Comparison of ENCODE assay signal across 21 mouse cellular contexts in genomic region chr9:70807714-70808113, GRCm38 (mm10).
DNase-seq lines count a peak whose midpoint lies in the region; ATAC-seq lines count a peak whose summit lies in the region.
"Had no signal": no experiment of that assay in that cellular context is flagged by ENCODE, and none has a peak within 500 bp of the region (broad histone marks: within the 10 kb centered on the region; RNA-seq: fewer than 3 reads in every experiment).

No protein-coding gene starts in this region.

- H3K27ac ChIP-seq in embryonic facial prominence, embryonic 14.5 days (replicated peaks; ENCODE audit: low read depth, low read length): no peak overlapping the region
- no peak overlapping the region for H3K27ac ChIP-seq in embryonic facial prominence, embryonic 10.5 days (replicated peaks)
- 0 out of 2 replicates have a peak overlapping the region, but pooled peaks have one; percentile 9 for H3K27ac ChIP-seq in heart, embryonic 10.5 days
- no peak overlapping the region for H3K27ac ChIP-seq in heart, embryonic 12.5 days (ENCODE audit: poor library complexity, severe bottlenecking)
- H3K27ac ChIP-seq in liver, embryonic 12.5 days: no peak overlapping the region
- H3K27ac ChIP-seq: forebrain, embryonic 12.5 days; hindbrain, embryonic 12.5 days; liver, embryonic 13.5 days; midbrain, embryonic 13.5 days had no signal

- no peak overlapping the region for H3K9ac ChIP-seq in embryonic facial prominence, embryonic 14.5 days (ENCODE audit: low read depth, low read length)
- H3K9ac ChIP-seq in heart, embryonic 12.5 days: no peak overlapping the region
- no peak overlapping the region for H3K9ac ChIP-seq in liver, embryonic 12.5 days
- H3K9ac ChIP-seq: forebrain, embryonic 12.5 days; hindbrain, embryonic 12.5 days; liver, embryonic 13.5 days; midbrain, embryonic 13.5 days had no signal

- H3K4me3 ChIP-seq in embryonic facial prominence, embryonic 14.5 days (ENCODE audit: low read depth, low read length): no peak overlapping the region
- H3K4me3 ChIP-seq in embryonic facial prominence, embryonic 10.5 days: no peak overlapping the region
- no peak overlapping the region for H3K4me3 ChIP-seq in heart, embryonic 10.5 days
- H3K4me3 ChIP-seq in heart, embryonic 12.5 days: no peak overlapping the region
- no peak overlapping the region for H3K4me3 ChIP-seq in liver, embryonic 12.5 days
- H3K4me3 ChIP-seq: forebrain, embryonic 12.5 days; hindbrain, embryonic 12.5 days; liver, embryonic 13.5 days; midbrain, embryonic 13.5 days had no signal

- H3K36me3 ChIP-seq in embryonic facial prominence, embryonic 14.5 days (ENCODE audit: control insufficient read depth, insufficient read depth, low read length): no peaks in the 10 kb centered on the region
- H3K36me3 ChIP-seq in embryonic facial prominence, embryonic 10.5 days (replicated peaks): no peaks in the 10 kb centered on the region
- H3K36me3 ChIP-seq in heart, embryonic 10.5 days: no peaks in the 10 kb centered on the region
- no peaks in the 10 kb centered on the region for H3K36me3 ChIP-seq in heart, embryonic 12.5 days
- H3K36me3 ChIP-seq in liver, embryonic 12.5 days: no peaks in the 10 kb centered on the region
- H3K36me3 ChIP-seq: forebrain, embryonic 12.5 days; hindbrain, embryonic 12.5 days; midbrain, embryonic 13.5 days had no signal

- no peak overlapping the region for H3K4me2 ChIP-seq in embryonic facial prominence, embryonic 14.5 days (ENCODE audit: low read depth, low read length)
- H3K4me2 ChIP-seq in heart, embryonic 12.5 days: no peak overlapping the region
- no peak overlapping the region for H3K4me2 ChIP-seq in liver, embryonic 12.5 days
- H3K4me2 ChIP-seq: forebrain, embryonic 12.5 days; hindbrain, embryonic 12.5 days; liver, embryonic 13.5 days; midbrain, embryonic 13.5 days had no signal

- no peaks in the 10 kb centered on the region for H3K9me3 ChIP-seq in embryonic facial prominence, embryonic 14.5 days (ENCODE audit: control insufficient read depth, low read length)
- H3K9me3 ChIP-seq in embryonic facial prominence, embryonic 10.5 days: no peaks in the 10 kb centered on the region
- H3K9me3 ChIP-seq in heart, embryonic 10.5 days: no peaks in the 10 kb centered on the region
- H3K9me3 ChIP-seq in heart, embryonic 12.5 days (replicated peaks): no peaks in the 10 kb centered on the region
- H3K9me3 ChIP-seq in liver, embryonic 12.5 days (replicated peaks): no peaks in the 10 kb centered on the region
- H3K9me3 ChIP-seq: forebrain, embryonic 12.5 days; hindbrain, embryonic 12.5 days; liver, embryonic 13.5 days; midbrain, embryonic 13.5 days had no signal

- no peaks in the 10 kb centered on the region for H3K27me3 ChIP-seq in embryonic facial prominence, embryonic 14.5 days (replicated peaks; ENCODE audit: control insufficient read depth, insufficient read depth, low read length)
- no peaks in the 10 kb centered on the region for H3K27me3 ChIP-seq in embryonic facial prominence, embryonic 10.5 days (replicated peaks; ENCODE audit: low read depth, poor library complexity, severe bottlenecking)
- no peaks in the 10 kb centered on the region for H3K27me3 ChIP-seq in heart, embryonic 10.5 days (ENCODE audit: insufficient read depth, poor library complexity, severe bottlenecking)
- no peaks in the 10 kb centered on the region for H3K27me3 ChIP-seq in heart, embryonic 12.5 days (replicated peaks)
- no peaks in the 10 kb centered on the region for H3K27me3 ChIP-seq in liver, embryonic 12.5 days (replicated peaks)
- H3K27me3 ChIP-seq: CH12.LX; forebrain, embryonic 12.5 days; hindbrain, embryonic 12.5 days; liver, embryonic 13.5 days; midbrain, embryonic 13.5 days had no signal

- 60% methylated on average over 11 of the region's 11 CpGs for WGBS in embryonic facial prominence, embryonic 14.5 days
- 59% methylated on average over 11 of the region's 11 CpGs for WGBS in embryonic facial prominence, embryonic 10.5 days
- 74% methylated on average over 11 of the region's 11 CpGs for WGBS in heart, embryonic 10.5 days
- 67% methylated on average over 11 of the region's 11 CpGs for WGBS in heart, embryonic 12.5 days
- 73% methylated on average over 11 of the region's 11 CpGs for WGBS in liver, embryonic 12.5 days (ENCODE audit: insufficient replicate concordance)

- DNase-seq in embryonic facial prominence, embryonic 14.5 days (ENCODE audit: low spot score): peak; percentile 56
- DNase-seq in embryonic facial prominence, embryonic 10.5 days (ENCODE audit: low spot score): no peak
- DNase-seq in heart, embryonic 10.5 days (ENCODE audit: low spot score): no peak
- peak; percentile 9 for DNase-seq in lung, postnatal 10 days
- DNase-seq in lung, postnatal 25 days (ENCODE audit: low spot score): no peak
- no peak for DNase-seq in thymus, adult 18-20 months
- DNase-seq: adrenal gland, postnatal 14 days; cerebellum, postnatal 36 days; kidney, adult 2 months; kidney, postnatal 10 days; layer of hippocampus, postnatal 36 days; liver, embryonic 13.5 days; right cerebral cortex, postnatal 25 days; thymus, postnatal 4 days had no signal

- H3K4me1 ChIP-seq in embryonic facial prominence, embryonic 14.5 days (ENCODE audit: control insufficient read depth, insufficient read depth, low read length): no peaks in the 10 kb centered on the region
- H3K4me1 ChIP-seq in embryonic facial prominence, embryonic 10.5 days: peaks cover 19% of the 10 kb centered on the region
- peaks cover 35% of the 10 kb centered on the region for H3K4me1 ChIP-seq in heart, embryonic 10.5 days
- peaks cover 28% of the 10 kb centered on the region for H3K4me1 ChIP-seq in heart, embryonic 12.5 days (replicated peaks)
- H3K4me1 ChIP-seq in liver, embryonic 12.5 days: peaks cover 19% of the 10 kb centered on the region; the same call in 1 of the 2 replicates
- H3K4me1 ChIP-seq: hindbrain, embryonic 12.5 days had no signal

- ATAC-seq in embryonic facial prominence, embryonic 14.5 days (ENCODE audit: low read depth): peak; percentile 37; the same call in 1 of the 2 replicates
- no peak for ATAC-seq in heart, embryonic 12.5 days (ENCODE audit: insufficient number of reproducible peaks, low FRiP score)
- no peak for ATAC-seq in liver, embryonic 12.5 days
- ATAC-seq: inflammation-experienced regulatory T-cells, adult 6 months; midbrain, embryonic 13.5 days had no signal

Comparison
In these comparisons a context has a peak if more than half of its experiments do, and no peak if none do; other contexts are left out.
1. DNase-seq: peak in embryonic facial prominence, embryonic 14.5 days (single experiment) and lung, postnatal 10 days (single experiment); none in embryonic facial prominence, embryonic 10.5 days (single experiment), heart, embryonic 10.5 days (single experiment), lung, postnatal 25 days (single experiment) and thymus, adult 18-20 months (0 of 2).